Mouse (Mus musculus) heart, embryonic 14.5 days (tissue): ENCODE results near the gene Slc35g1. TPM values are rescaled to one million over a fixed set of nuclear protein-coding genes. Genes with fewer than 3 reads are reported as not detected.

Source experiments
- ATAC-seq: fragments of 200-750 bp; cut with Nextera tagmentation; 2 replicates; pipeline ENCODE4 v1.8.0; 2017; ENCODE audit warnings: low read depth, moderate TSS enrichment; ENCODE audit not compliant: insufficient number of reproducible peaks, insufficient read depth, low FRiP score
- H3K27ac ChIP-seq, 2 experiments: fragments of 200-500 bp in 1 of 2; fragments of 300-500 bp in 1 of 2; sonication (generic) in 1 of 2; replicated peaks in 1 of 2; 2 replicates each; pipeline ENCODE4 v1.5.1; 2012 to 2014; ENCODE audit warnings: low read depth in 2 of 2, low read length in 2 of 2, control low read depth in 1 of 2, mild to moderate bottlenecking in 1 of 2, mixed read lengths in 1 of 2; ENCODE audit not compliant: control insufficient read depth in 1 of 2, insufficient read depth in 1 of 2
- H3K27me3 ChIP-seq: fragments of 300-500 bp; sonication (generic); 2 replicates; pipeline ENCODE4 v1.6.1; 2014; ENCODE audit warnings: mild to moderate bottlenecking, low read length, control low read depth; ENCODE audit not compliant: control insufficient read depth, insufficient read depth
- H3K36me3 ChIP-seq: fragments of 300-500 bp; sonication (generic); 2 replicates; pipeline ENCODE4 v1.6.1; 2014; ENCODE audit warnings: mild to moderate bottlenecking, control low read depth, low read length, mixed read lengths; ENCODE audit not compliant: control insufficient read depth, insufficient read depth
- H3K4me1 ChIP-seq, 2 experiments: fragments of 200-500 bp in 1 of 2; fragments of 300-500 bp in 1 of 2; sonication (generic) in 1 of 2; 2 replicates each; pipeline ENCODE4 v1.6.1; 2012 to 2014; ENCODE audit warnings: low read length in 2 of 2, control low read depth in 1 of 2, mixed read lengths in 1 of 2; ENCODE audit not compliant: control insufficient read depth in 2 of 2, insufficient read depth in 2 of 2
- H3K4me2 ChIP-seq: fragments of 300-500 bp; sonication (generic); 2 replicates; pipeline ENCODE4 v1.6.1; 2014; ENCODE audit warnings: mild to moderate bottlenecking, low read length
- H3K4me3 ChIP-seq, 2 experiments: fragments of 200-500 bp in 1 of 2; fragments of 300-500 bp in 1 of 2; sonication (generic) in 1 of 2; 2 replicates each; pipeline ENCODE4 v1.5.1; 2012 to 2014; ENCODE audit warnings: low read length in 2 of 2, mild to moderate bottlenecking in 2 of 2, control low read depth in 1 of 2, low read depth in 1 of 2, moderate library complexity in 1 of 2; ENCODE audit not compliant: control insufficient read depth in 1 of 2, insufficient read depth in 1 of 2
- H3K9ac ChIP-seq: fragments of 300-500 bp; sonication (generic); 2 replicates; pipeline ENCODE4 v1.6.1; 2014; ENCODE audit warnings: mild to moderate bottlenecking, low read length
- H3K9me3 ChIP-seq: fragments of 300-500 bp; sonication (generic); 2 replicates; pipeline ENCODE4 v1.6.1; 2016; ENCODE audit warnings: low read length, control low read depth; ENCODE audit not compliant: control insufficient read depth
- WGBS: fragments of 180-500 bp; shearing (Covaris S2); extraction: QIAGEN DNeasy Blood & Tissue Kit; methylation state at CpG from one replicate; pipeline ENCODE4 v1.1.7; 2014; 5-methylcytosine and 5-hydroxymethylcytosine counted together
- polyA plus RNA-seq: library from polyadenylated mRNA; unstranded; fragments of >200 nt; fragmentation: Nextera tagmentation; extraction: Ambion mirVana; gene quantifications from 2 replicates; pipeline ENCODE4 v1.2.1, GENCODE M21; 2014

Slc35g1 gene
- polyA plus RNA-seq, 1 experiment from 2014 or later = 1.7 TPM

GRCm38 (mm10) chr19:38397004-38397403, 1.2 kb downstream of the Slc35g1 start:
- Histone ChIP-seq H3K36me3 (no peaks in the 10 kb centered on the region), H3K27ac (no peak overlapping the region), H3K4me1 (peaks cover 0 to 2% of the 10 kb centered on the region in 2 experiments; a peak in 1 of 4 replicates), H3K9ac (no peak overlapping the region), H3K27me3 (no peaks in the 10 kb centered on the region), H3K4me2 (no peak overlapping the region), H3K9me3 (no peaks in the 10 kb centered on the region), H3K4me3 (no peak overlapping the region)
- no peak for ATAC-seq
- WGBS = 55% methylated on average over 6 of the region's 6 CpGs

- Histone ChIP-seq H3K4me1 (peaks cover 0 to 2% of the 10 kb centered on the region in 2 experiments; a peak in 1 of 4 replicates), H3K4me2 (no peak overlapping the region), H3K9me3 (no peaks in the 10 kb centered on the region), H3K27ac (no peak overlapping the region), H3K9ac (no peak overlapping the region), H3K4me3 (no peak overlapping the region), H3K27me3 (no peaks in the 10 kb centered on the region), H3K36me3 (no peaks in the 10 kb centered on the region)
- WGBS = 90% methylated on average over 8 of the region's 8 CpGs
- ATAC-seq = no peak
Observed at GRCm38 (mm10) chr19:38398966-38399365, 3.2 kb downstream of the Slc35g1 start.

- no peak overlapping the region for H3K9ac ChIP-seq
- 92% methylated on average over 2 of the region's 2 CpGs for WGBS
- H3K4me1 ChIP-seq = peaks cover 0 to 2% of the 10 kb centered on the region in 2 experiments; a peak in 1 of 4 replicates
- H3K4me2 ChIP-seq = no peak overlapping the region
- no peak for ATAC-seq
- H3K4me3 ChIP-seq = no peak overlapping the region
- H3K27ac ChIP-seq = no peak overlapping the region
- no peaks in the 10 kb centered on the region for H3K27me3 ChIP-seq
- H3K36me3 ChIP-seq = no peaks in the 10 kb centered on the region
- H3K9me3 ChIP-seq = no peaks in the 10 kb centered on the region
Observed at GRCm38 (mm10) chr19:38400851-38401250, 5.1 kb downstream of the Slc35g1 start.

GRCm38 (mm10) chr19:38401416-38401815, 5.6 kb downstream of the Slc35g1 start:
- Histone ChIP-seq H3K9ac (no peak overlapping the region), H3K27me3 (no peaks in the 10 kb centered on the region), H3K9me3 (no peaks in the 10 kb centered on the region), H3K4me1 (peaks cover 0 to 1% of the 10 kb centered on the region in 2 experiments; a peak in 1 of 4 replicates), H3K4me2 (no peak overlapping the region), H3K36me3 (no peaks in the 10 kb centered on the region), H3K27ac (no peak overlapping the region), H3K4me3 (no peak overlapping the region)
- no peak for ATAC-seq
- WGBS = 79% methylated on average over 2 of the region's 2 CpGs

GRCm38 (mm10) chr19:38410357-38411056, 14.7 kb downstream of the Slc35g1 start:
- no peaks in the 10 kb centered on the region for H3K27me3 ChIP-seq
- no peak overlapping the region for H3K4me3 ChIP-seq
- no peak overlapping the region for H3K9ac ChIP-seq
- no peaks in the 10 kb centered on the region for H3K9me3 ChIP-seq
- H3K36me3 ChIP-seq = no peaks in the 10 kb centered on the region
- no peak for ATAC-seq
- H3K4me2 ChIP-seq = no peak overlapping the region
- H3K27ac ChIP-seq = no peak overlapping the region
- H3K4me1 ChIP-seq = no peaks in the 10 kb centered on the region
- 85% methylated on average over 10 of the region's 10 CpGs for WGBS

- H3K4me3 ChIP-seq = no peak overlapping the region
- no peaks in the 10 kb centered on the region for H3K9me3 ChIP-seq
- H3K4me1 ChIP-seq = peaks cover 2 to 3% of the 10 kb centered on the region in 2 experiments
- ATAC-seq = no peak
- no peaks in the 10 kb centered on the region for H3K36me3 ChIP-seq
- H3K4me2 ChIP-seq = no peak overlapping the region
- no peaks in the 10 kb centered on the region for H3K27me3 ChIP-seq
- no peak overlapping the region for H3K27ac ChIP-seq
- H3K9ac ChIP-seq = no peak overlapping the region
- WGBS = 70% methylated on average over 6 of the region's 6 CpGs
Observed at GRCm38 (mm10) chr19:38413861-38414260, 18.1 kb downstream of the Slc35g1 start.

GRCm38 (mm10) chr19:38418819-38419423, 23.1 kb downstream of the Slc35g1 start:
- no peaks in the 10 kb centered on the region for H3K36me3 ChIP-seq
- no peaks in the 10 kb centered on the region for H3K9me3 ChIP-seq
- H3K9ac ChIP-seq = no peak overlapping the region
- peaks cover 5 to 8% of the 10 kb centered on the region in 2 experiments for H3K4me1 ChIP-seq
- H3K4me2 ChIP-seq = no peak overlapping the region
- no peaks in the 10 kb centered on the region for H3K27me3 ChIP-seq
- 21% methylated on average over 4 of the region's 4 CpGs for WGBS
- H3K4me3 ChIP-seq = no peak overlapping the region
- no peak overlapping the region for H3K27ac ChIP-seq
- ATAC-seq = no peak
